Mouse (Mus musculus): ENCODE results near the gene Prpf6. TPM values are rescaled to one million over a fixed set of nuclear protein-coding genes. Genes with fewer than 3 reads are reported as not detected.

Prpf6 gene
- total RNA-seq, 2 experiments from 2014 or later, result 49.7 to 51.6 TPM

GRCm38 (mm10) chr2:181679951-181680715 lies 88.5 kb downstream of the Prpf6 start, which contains the start of gene Tcea2:
Tcea2 (plus strand) TSS chr2:181680310.
- peak; percentile 74 for DNase-seq
- intact Hi-C loops (cut with DNase I), result no loop called here

GRCm38 (mm10) chr2:181680716-181681117 lies 89.0 kb downstream of the Prpf6 start:
- no peak for DNase-seq

GRCm38 (mm10) chr2:181681978-181682377 lies 90.3 kb downstream of the Prpf6 start:
- intact Hi-C loops (cut with DNase I), result no loop called here
- no peak for DNase-seq

More at GRCm38 (mm10) chr2:181680716-181681117, 89.0 kb downstream of the Prpf6 start:
- intact Hi-C loops (cut with DNase I), result no loop called here

- no peak for DNase-seq
- intact Hi-C loops (cut with DNase I), result no loop called here
Observed at GRCm38 (mm10) chr2:181683381-181683780, 91.7 kb downstream of the Prpf6 start.

GRCm38 (mm10) chr2:181684713-181685112 lies 93.0 kb downstream of the Prpf6 start:
- no peak for DNase-seq
- intact Hi-C loops (cut with DNase I), result no loop called here

- intact Hi-C loops (cut with DNase I), result no loop called here
- no peak for DNase-seq
Observed at GRCm38 (mm10) chr2:181685686-181686085, 94.0 kb downstream of the Prpf6 start.

GRCm38 (mm10) chr2:181687586-181687985 lies 95.9 kb downstream of the Prpf6 start:
- intact Hi-C loops (cut with DNase I), result no loop called here
- no peak for DNase-seq

- intact Hi-C loops (cut with DNase I), result no loop called here
Observed at GRCm38 (mm10) chr2:181689466-181690160, 97.9 kb downstream of the Prpf6 start.

GRCm38 (mm10) chr2:181691083-181691482 lies 99.4 kb downstream of the Prpf6 start:
- no peak for DNase-seq
- intact Hi-C loops (cut with DNase I), result no loop called here

More at GRCm38 (mm10) chr2:181689466-181690160, 97.9 kb downstream of the Prpf6 start:
- no peak for DNase-seq

- DNase-seq, result no peak
- intact Hi-C loops (cut with DNase I), result no loop called here
Observed at GRCm38 (mm10) chr2:181691571-181691970, 99.9 kb downstream of the Prpf6 start.

GRCm38 (mm10) chr2:181692304-181692703 lies 100.6 kb downstream of the Prpf6 start:
- intact Hi-C loops (cut with DNase I), result no loop called here
- no peak for DNase-seq

GRCm38 (mm10) chr2:181693339-181694280 lies 101.9 kb downstream of the Prpf6 start, which contains the start of gene Rgs19:
Rgs19 (minus strand) TSS chr2:181693977.
- intact Hi-C loops (cut with DNase I), result no loop called here
- peak; percentile 79 for DNase-seq

GRCm38 (mm10) chr2:181694581-181694980 lies 102.9 kb downstream of the Prpf6 start:
- intact Hi-C loops (cut with DNase I), result no loop called here
- DNase-seq, result no peak

GRCm38 (mm10) chr2:181695776-181696175 lies 104.1 kb downstream of the Prpf6 start:
- DNase-seq, result no peak
- intact Hi-C loops (cut with DNase I), result no loop called here

GRCm38 (mm10) chr2:181696801-181697420 lies 105.2 kb downstream of the Prpf6 start:
- intact Hi-C loops (cut with DNase I), result no loop called here
- DNase-seq, result no peak

GRCm38 (mm10) chr2:181698241-181698640 lies 106.6 kb downstream of the Prpf6 start, which contains the start of gene Lkaaear1:
Lkaaear1 (minus strand) TSS chr2:181698442.
- intact Hi-C loops (cut with DNase I), result no loop called here

More at GRCm38 (mm10) chr2:181698241-181698640, 106.6 kb downstream of the Prpf6 start, which contains the start of gene Lkaaear1:
- DNase-seq, result no peak
